Comparison of ENCODE assay signal across 23 mouse cellular contexts in genomic region chr14:41170514-41170913, GRCm38 (mm10). TPM values are rescaled to one million over a fixed set of nuclear protein-coding genes. Genes with fewer than 3 reads are reported as not detected.
"Had no signal": no experiment of that assay in that cellular context is flagged by ENCODE, and none has a peak within 500 bp of the region (broad histone marks: within the 10 kb centered on the region; RNA-seq: fewer than 3 reads in every experiment).

No protein-coding gene starts in this region.

- H3K9me3 ChIP-seq: intestine, embryonic 15.5 days; kidney, embryonic 15.5 days; limb, embryonic 12.5 days; limb, embryonic 15.5 days; megakaryocyte, embryonic 14.5 days; midbrain, embryonic 10.5 days; midbrain, embryonic 13.5 days; neural tube, embryonic 13.5 days; stomach, embryonic 15.5 days had no signal

- ATAC-seq: intestine, embryonic 15.5 days; midbrain, embryonic 13.5 days; midbrain, embryonic 16.5 days had no signal

- H3K9ac ChIP-seq: intestine, embryonic 15.5 days; kidney, embryonic 15.5 days; limb, embryonic 12.5 days; limb, embryonic 15.5 days; liver, embryonic 14.5 days; lung, embryonic 14.5 days; midbrain, embryonic 13.5 days; neural tube, embryonic 13.5 days; stomach, embryonic 15.5 days had no signal

- H3K27ac ChIP-seq: intestine, embryonic 15.5 days; kidney, embryonic 15.5 days; limb, embryonic 12.5 days; limb, embryonic 15.5 days; liver, embryonic 14.5 days; midbrain, embryonic 10.5 days; midbrain, embryonic 13.5 days; neural tube, embryonic 13.5 days; stomach, embryonic 15.5 days had no signal

- H3K4me1 ChIP-seq: intestine, embryonic 15.5 days; kidney, embryonic 15.5 days; limb, embryonic 12.5 days; limb, embryonic 15.5 days; megakaryocyte, embryonic 14.5 days; midbrain, embryonic 10.5 days; midbrain, embryonic 13.5 days; neural tube, embryonic 13.5 days; stomach, embryonic 15.5 days had no signal

- H3K4me2 ChIP-seq: intestine, embryonic 15.5 days; kidney, embryonic 15.5 days; limb, embryonic 12.5 days; limb, embryonic 15.5 days; lung, embryonic 14.5 days; midbrain, embryonic 13.5 days; neural tube, embryonic 13.5 days; stomach, embryonic 15.5 days had no signal

- H3K27me3 ChIP-seq: intestine, embryonic 15.5 days; kidney, embryonic 15.5 days; limb, embryonic 12.5 days; limb, embryonic 15.5 days; megakaryocyte, embryonic 14.5 days; midbrain, embryonic 13.5 days; neural tube, embryonic 13.5 days; stomach, embryonic 15.5 days had no signal

- H3K4me3 ChIP-seq: intestine, embryonic 15.5 days; kidney, embryonic 15.5 days; limb, embryonic 12.5 days; limb, embryonic 15.5 days; megakaryocyte, embryonic 14.5 days; midbrain, embryonic 10.5 days; midbrain, embryonic 13.5 days; myocyte; neural tube, embryonic 13.5 days; stomach, embryonic 15.5 days had no signal

- DNase-seq: kidney, adult 11 months; kidney, adult 8-10 months; kidney, postnatal 10 days; kidney, postnatal 4 days; left cerebral cortex, postnatal 4 days; lung, embryonic 14.5 days; retina, postnatal 1 day; right cerebral cortex, postnatal 25 days; spleen, adult 18-20 months; thymus, postnatal 25 days had no signal

- H3K36me3 ChIP-seq: intestine, embryonic 15.5 days; kidney, embryonic 15.5 days; limb, embryonic 12.5 days; limb, embryonic 15.5 days; midbrain, embryonic 10.5 days; midbrain, embryonic 13.5 days; neural tube, embryonic 13.5 days; stomach, embryonic 15.5 days had no signal

RNA-seq across cellular contexts. Expression of gene Sftpd, which starts 14.4 kb away (rescaled TPM):
- polyA plus RNA-seq: intestine, embryonic 15.5 days; kidney, embryonic 15.5 days; limb, embryonic 12.5 days; liver, embryonic 14.5 days; lung, embryonic 14.5 days; midbrain, embryonic 10.5 days; midbrain, embryonic 13.5 days; midbrain, embryonic 16.5 days; myocyte; neural tube, embryonic 13.5 days had no signal

RNA-seq across cellular contexts. Expression of gene Mbl1, which starts 19.3 kb away (rescaled TPM):
- polyA plus RNA-seq: limb, embryonic 12.5 days; limb, embryonic 15.5 days; lung, embryonic 14.5 days; midbrain, embryonic 10.5 days; midbrain, embryonic 13.5 days; midbrain, embryonic 16.5 days; myocyte; neural tube, embryonic 13.5 days; thymus, postnatal 0 days had no signal

RNA-seq across cellular contexts. Expression of gene Sftpa1, which starts 38.9 kb away (rescaled TPM):
- polyA plus RNA-seq: kidney, embryonic 15.5 days; limb, embryonic 12.5 days; limb, embryonic 15.5 days; midbrain, embryonic 10.5 days; midbrain, embryonic 13.5 days; midbrain, embryonic 16.5 days; myocyte; stomach, embryonic 15.5 days had no signal
